Mouse (Mus musculus) embryonic facial prominence, embryonic 15.5 days (tissue): ENCODE data around the gene Apoa5. TPM values are rescaled to one million over a fixed set of nuclear protein-coding genes. Genes with fewer than 3 reads are reported as not detected.

Experiments used
- ATAC-seq: fragments of 200-750 bp; cut with Nextera tagmentation; 2 replicates; pipeline ENCODE4 v1.8.0; 2017; ENCODE audit warnings: low read depth, moderate TSS enrichment; ENCODE audit not compliant: insufficient number of reproducible peaks, low FRiP score, low TSS enrichment
- H3K27ac ChIP-seq: fragments of 300-500 bp; sonication (generic); replicated peaks from 2 replicates; pipeline ENCODE4 v1.5.1; 2015; ENCODE audit warnings: mild to moderate bottlenecking, inconsistent platforms
- H3K27me3 ChIP-seq: fragments of 300-500 bp; sonication (generic); 2 replicates; pipeline ENCODE4 v1.6.1; 2015; ENCODE audit warnings: inconsistent platforms
- H3K36me3 ChIP-seq: fragments of 300-500 bp; sonication (generic); 2 replicates; pipeline ENCODE4 v1.6.1; 2015; ENCODE audit warnings: mild to moderate bottlenecking, inconsistent platforms
- H3K4me1 ChIP-seq: fragments of 300-500 bp; sonication (generic); 2 replicates; pipeline ENCODE4 v1.6.1; 2015; ENCODE audit warnings: inconsistent platforms
- H3K4me2 ChIP-seq: fragments of 300-500 bp; sonication (generic); replicated peaks from 2 replicates; pipeline ENCODE4 v1.6.1; 2015; ENCODE audit warnings: mild to moderate bottlenecking, inconsistent platforms
- H3K4me3 ChIP-seq: fragments of 300-500 bp; sonication (generic); replicated peaks from 2 replicates; pipeline ENCODE4 v1.5.1; 2015; ENCODE audit warnings: mild to moderate bottlenecking, inconsistent platforms
- H3K9ac ChIP-seq: fragments of 300-500 bp; sonication (generic); 2 replicates; pipeline ENCODE4 v1.6.1; 2015; ENCODE audit warnings: inconsistent platforms
- H3K9me3 ChIP-seq: fragments of 300-500 bp; sonication (generic); replicated peaks from 2 replicates; pipeline ENCODE4 v1.6.1; 2016; ENCODE audit warnings: inconsistent platforms
- WGBS: fragments of 180-500 bp; shearing (Covaris S2); methylation state at CpG from one replicate; pipeline ENCODE4 v1.1.7; 2015; 5-methylcytosine and 5-hydroxymethylcytosine counted together
- polyA plus RNA-seq: library from polyadenylated mRNA; unstranded; fragments of >200 nt; fragmentation: Nextera tagmentation; extraction: Ambion mirVana; gene quantifications from 2 replicates; pipeline ENCODE4 v1.2.1, GENCODE M21; 2015

Gene Apoa5
- polyA plus RNA-seq, 1 experiment from 2014 or later: not detected

GRCm38 (mm10) chr9:46238850-46239249 lies 29.6 kb upstream of the Apoa5 start:
- Histone ChIP-seq H3K4me3 (no peak overlapping the region), H3K4me1 (no peaks in the 10 kb centered on the region), H3K9me3 (no peaks in the 10 kb centered on the region), H3K9ac (no peak overlapping the region), H3K27me3 (no peaks in the 10 kb centered on the region), H3K27ac (no peak overlapping the region), H3K36me3 (no peaks in the 10 kb centered on the region), H3K4me2 (no peak overlapping the region)
- WGBS: 90% methylated on average over 7 of the region's 7 CpGs
- ATAC-seq: no peak

GRCm38 (mm10) chr9:46240526-46241153 lies 27.8 kb upstream of the Apoa5 start, which contains the start of gene Apoa4:
TSS of gene Apoa4 (plus strand) at chr9:46240696.
- WGBS: 67% methylated on average over 7 of the region's 7 CpGs

GRCm38 (mm10) chr9:46241818-46242217 lies 26.6 kb upstream of the Apoa5 start:
- no peak overlapping the region for H3K27ac ChIP-seq
- 70% methylated on average over 2 of the region's 2 CpGs for WGBS
- H3K27me3 ChIP-seq: no peaks in the 10 kb centered on the region
- H3K36me3 ChIP-seq: no peaks in the 10 kb centered on the region
- no peak overlapping the region for H3K9ac ChIP-seq
- ATAC-seq: no peak
- no peaks in the 10 kb centered on the region for H3K9me3 ChIP-seq
- no peak overlapping the region for H3K4me2 ChIP-seq
- H3K4me1 ChIP-seq: no peaks in the 10 kb centered on the region
- H3K4me3 ChIP-seq: no peak overlapping the region

More at GRCm38 (mm10) chr9:46240526-46241153, 27.8 kb upstream of the Apoa5 start, which contains the start of gene Apoa4:
- no peaks in the 10 kb centered on the region for H3K4me1 ChIP-seq
- H3K4me3 ChIP-seq: no peak within 1 kb of the TSS
- no peak within 1 kb of the TSS for H3K27ac ChIP-seq
- no peaks in the 10 kb centered on the region for H3K9me3 ChIP-seq
- H3K4me2 ChIP-seq: no peak within 1 kb of the TSS
- H3K27me3 ChIP-seq: no peaks in the 10 kb centered on the region
- ATAC-seq: no peak
- H3K9ac ChIP-seq: no peak within 1 kb of the TSS
- H3K36me3 ChIP-seq: no peaks in the 10 kb centered on the region

- H3K4me3 ChIP-seq: no peak overlapping the region
- no peak overlapping the region for H3K27ac ChIP-seq
- H3K4me2 ChIP-seq: no peak overlapping the region
- no peaks in the 10 kb centered on the region for H3K9me3 ChIP-seq
- no peaks in the 10 kb centered on the region for H3K36me3 ChIP-seq
- H3K27me3 ChIP-seq: no peaks in the 10 kb centered on the region
- H3K9ac ChIP-seq: no peak overlapping the region
- peak; percentile 64; the same call in 1 of the 2 replicates for ATAC-seq
- WGBS: 47% methylated on average over 4 of the region's 4 CpGs
- no peaks in the 10 kb centered on the region for H3K4me1 ChIP-seq
Measured at GRCm38 (mm10) chr9:46243122-46243521, 25.3 kb upstream of the Apoa5 start.

- no peak for ATAC-seq
- H3K4me1 ChIP-seq: no peaks in the 10 kb centered on the region
- no peaks in the 10 kb centered on the region for H3K36me3 ChIP-seq
- H3K9me3 ChIP-seq: no peaks in the 10 kb centered on the region
- no peak overlapping the region for H3K4me3 ChIP-seq
- WGBS: 33% methylated on average over 8 of the region's 8 CpGs
- no peak overlapping the region for H3K4me2 ChIP-seq
- H3K27ac ChIP-seq: no peak overlapping the region
- H3K9ac ChIP-seq: no peak overlapping the region
- H3K27me3 ChIP-seq: no peaks in the 10 kb centered on the region
Measured at GRCm38 (mm10) chr9:46243584-46243983, 24.8 kb upstream of the Apoa5 start.

GRCm38 (mm10) chr9:46246752-46247324 lies 21.6 kb upstream of the Apoa5 start:
- Histone ChIP-seq H3K27ac (no peak overlapping the region), H3K9me3 (no peaks in the 10 kb centered on the region), H3K9ac (no peak overlapping the region), H3K36me3 (no peaks in the 10 kb centered on the region), H3K4me2 (peak overlapping the region; percentile 31; the same call in 1 of the 2 replicates), H3K4me3 (no peak overlapping the region), H3K27me3 (no peaks in the 10 kb centered on the region), H3K4me1 (no peaks in the 10 kb centered on the region)
- WGBS: 30% methylated on average over 11 of the region's 11 CpGs
- no peak for ATAC-seq

DNA sequence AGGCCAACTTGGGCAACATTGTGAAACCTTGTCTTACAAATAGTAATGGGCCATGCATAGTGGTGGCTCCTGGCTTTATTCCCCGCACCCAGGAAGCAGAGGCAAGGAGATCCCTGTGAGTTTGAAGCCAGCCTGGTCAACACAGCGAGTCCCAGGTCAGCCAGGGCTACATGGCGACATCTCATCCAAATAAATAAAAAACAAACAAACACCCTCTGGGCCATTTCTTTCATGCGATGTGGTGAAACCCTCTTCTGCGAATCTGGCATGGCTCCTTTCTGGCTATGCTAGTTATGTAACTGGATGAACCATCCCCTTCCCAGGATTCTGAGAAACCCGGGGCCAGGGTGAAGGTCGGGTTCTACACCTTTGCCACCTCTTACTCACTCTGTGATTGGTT lies 12.3 kb upstream of the Apoa5 start:
- no peaks in the 10 kb centered on the region for H3K27me3 ChIP-seq
- no peaks in the 10 kb centered on the region for H3K4me1 ChIP-seq
- ATAC-seq: no peak

GRCm38 (mm10) chr9:46256658-46257385 lies 11.6 kb upstream of the Apoa5 start:
- H3K4me3 ChIP-seq: no peak overlapping the region
- ATAC-seq: no peak
- no peaks in the 10 kb centered on the region for H3K27me3 ChIP-seq
- H3K4me2 ChIP-seq: no peak overlapping the region
- H3K9ac ChIP-seq: no peak overlapping the region
- H3K36me3 ChIP-seq: no peaks in the 10 kb centered on the region
- no peaks in the 10 kb centered on the region for H3K4me1 ChIP-seq
- WGBS: 86% methylated on average over 10 of the region's 10 CpGs
- H3K9me3 ChIP-seq: no peaks in the 10 kb centered on the region
- no peak overlapping the region for H3K27ac ChIP-seq

More for the DNA sequence above, 12.3 kb upstream of the Apoa5 start:
- no peak overlapping the region for H3K4me3 ChIP-seq
- 85% methylated on average over 7 of the region's 7 CpGs for WGBS
- H3K27ac ChIP-seq: no peak overlapping the region
- H3K9me3 ChIP-seq: no peaks in the 10 kb centered on the region
- no peak overlapping the region for H3K9ac ChIP-seq
- H3K4me2 ChIP-seq: no peak overlapping the region
- no peaks in the 10 kb centered on the region for H3K36me3 ChIP-seq

- no peak for ATAC-seq
- Histone ChIP-seq H3K27me3 (no peaks in the 10 kb centered on the region), H3K4me3 (no peak overlapping the region), H3K4me2 (no peak overlapping the region), H3K4me1 (no peaks in the 10 kb centered on the region), H3K9ac (no peak overlapping the region), H3K27ac (no peak overlapping the region), H3K9me3 (no peaks in the 10 kb centered on the region), H3K36me3 (no peaks in the 10 kb centered on the region)
- WGBS: 83% methylated on average over 3 of the region's 3 CpGs
Measured at GRCm38 (mm10) chr9:46257546-46257945, 10.9 kb upstream of the Apoa5 start.

DNA sequence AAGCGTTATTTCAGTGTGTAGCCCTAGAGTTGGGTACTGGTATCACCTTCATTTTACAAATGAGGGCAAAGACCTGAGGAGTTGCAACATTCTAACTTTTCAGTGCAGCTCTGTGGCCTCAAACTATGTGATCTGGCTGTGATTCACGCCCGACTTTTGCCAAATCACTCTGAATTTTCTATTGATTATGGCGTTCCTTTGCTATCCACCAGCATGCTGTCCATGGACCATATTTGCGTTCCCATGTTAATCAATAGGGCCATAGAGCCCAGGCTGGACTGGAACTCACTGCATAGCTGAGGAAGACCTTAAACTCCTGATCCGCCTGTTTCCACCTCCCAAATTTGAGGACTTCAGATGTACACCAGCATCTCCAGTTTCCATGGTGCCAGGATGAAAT lies 9.3 kb upstream of the Apoa5 start:
- 89% methylated on average over 6 of the region's 6 CpGs for WGBS
- H3K27ac ChIP-seq: no peak overlapping the region
- no peak overlapping the region for H3K4me3 ChIP-seq
- no peaks in the 10 kb centered on the region for H3K4me1 ChIP-seq
- ATAC-seq: no peak
- H3K9me3 ChIP-seq: no peaks in the 10 kb centered on the region
- H3K36me3 ChIP-seq: no peaks in the 10 kb centered on the region
- H3K9ac ChIP-seq: no peak overlapping the region
- no peak overlapping the region for H3K4me2 ChIP-seq
- H3K27me3 ChIP-seq: no peaks in the 10 kb centered on the region

GRCm38 (mm10) chr9:46261131-46261530 lies 7.3 kb upstream of the Apoa5 start:
- 82% methylated on average over 7 of the region's 7 CpGs for WGBS
- ATAC-seq: no peak
- Histone ChIP-seq H3K9me3 (no peaks in the 10 kb centered on the region), H3K27ac (no peak overlapping the region), H3K36me3 (no peaks in the 10 kb centered on the region), H3K9ac (no peak overlapping the region), H3K27me3 (no peaks in the 10 kb centered on the region), H3K4me2 (no peak overlapping the region), H3K4me3 (no peak overlapping the region), H3K4me1 (no peaks in the 10 kb centered on the region)
